Mouse (Mus musculus): ENCODE data around the gene Zranb2. TPM values are rescaled to one million over a fixed set of nuclear protein-coding genes. Genes with fewer than 3 reads are reported as not detected.

The Zranb2 gene
- total and polyA plus RNA-seq, 2 experiments from 2014 or later, result 55.1 to 93.4 TPM

GRCm38 (mm10) chr3:157576862-157577261 is 42.9 kb downstream of the Zranb2 start:
- no peak overlapping the region for H3K27ac ChIP-seq
- no peak overlapping the region for H3K4me3 ChIP-seq (ENCODE audit: low read length)
- H3K9me3 ChIP-seq (ENCODE audit: low read length), result no peaks in the 10 kb centered on the region
- no peaks in the 10 kb centered on the region for H3K36me3 ChIP-seq (ENCODE audit: insufficient read depth, low read length)
- no peak overlapping the region for H3K4me2 ChIP-seq (ENCODE audit: low read depth, low read length)
- no peaks in the 10 kb centered on the region for H3K27me3 ChIP-seq (ENCODE audit: insufficient read depth, low read length)
- H3K9ac ChIP-seq (replicated peaks; ENCODE audit: low read length), result no peak overlapping the region
- ATAC-seq (no peak), DNase-seq (ENCODE audit: low spot score) (no peak)
- TF ChIP-seq CTCF (IDR thresholded peaks at IDR 0.05; ENCODE audit: low read depth), result no peak
- WGBS, result 78% methylated on average over 1 of the region's 1 CpGs
- no peaks in the 10 kb centered on the region for H3K4me1 ChIP-seq (ENCODE audit: insufficient read depth, low read length)

GRCm38 (mm10) chr3:157578469-157579170 is 44.7 kb downstream of the Zranb2 start:
- WGBS, result 92% methylated on average over 5 of the region's 5 CpGs

GRCm38 (mm10) chr3:157579376-157579775 is 45.4 kb downstream of the Zranb2 start:
- DNase-seq (ENCODE audit: low spot score) (no peak), ATAC-seq (no peak)
- Histone ChIP-seq H3K4me3 (ENCODE audit: low read length) (no peak overlapping the region), H3K9ac (replicated peaks; ENCODE audit: low read length) (no peak overlapping the region), H3K9me3 (ENCODE audit: low read length) (no peaks in the 10 kb centered on the region), H3K27me3 (ENCODE audit: insufficient read depth, low read length) (no peaks in the 10 kb centered on the region), H3K4me1 (ENCODE audit: insufficient read depth, low read length) (no peaks in the 10 kb centered on the region), H3K27ac (no peak overlapping the region), H3K4me2 (ENCODE audit: low read depth, low read length) (no peak overlapping the region), H3K36me3 (ENCODE audit: insufficient read depth, low read length) (no peaks in the 10 kb centered on the region)
- no peak for TF ChIP-seq CTCF (IDR thresholded peaks at IDR 0.05; ENCODE audit: low read depth)
- WGBS, result 44% methylated on average over 2 of the region's 2 CpGs

More at GRCm38 (mm10) chr3:157578469-157579170, 44.7 kb downstream of the Zranb2 start:
- no peaks in the 10 kb centered on the region for H3K9me3 ChIP-seq (ENCODE audit: low read length)
- H3K4me3 ChIP-seq (ENCODE audit: low read length), result no peak overlapping the region
- no peak overlapping the region for H3K9ac ChIP-seq (replicated peaks; ENCODE audit: low read length)
- H3K4me2 ChIP-seq (ENCODE audit: low read depth, low read length), result no peak overlapping the region
- H3K36me3 ChIP-seq (ENCODE audit: insufficient read depth, low read length), result no peaks in the 10 kb centered on the region
- no peaks in the 10 kb centered on the region for H3K4me1 ChIP-seq (ENCODE audit: insufficient read depth, low read length)
- ATAC-seq (no peak), DNase-seq (ENCODE audit: low spot score) (no peak)
- no peak overlapping the region for H3K27ac ChIP-seq
- no peak for TF ChIP-seq CTCF (IDR thresholded peaks at IDR 0.05; ENCODE audit: low read depth)
- no peaks in the 10 kb centered on the region for H3K27me3 ChIP-seq (ENCODE audit: insufficient read depth, low read length)

- WGBS, result 66% methylated on average over 4 of the region's 4 CpGs
- no peaks in the 10 kb centered on the region for H3K9me3 ChIP-seq (ENCODE audit: low read length)
- H3K4me1 ChIP-seq (ENCODE audit: insufficient read depth, low read length), result no peaks in the 10 kb centered on the region
- H3K9ac ChIP-seq (replicated peaks; ENCODE audit: low read length), result no peak overlapping the region
- H3K4me2 ChIP-seq (ENCODE audit: low read depth, low read length), result no peak overlapping the region
- H3K4me3 ChIP-seq (ENCODE audit: low read length), result no peak overlapping the region
- no peak overlapping the region for H3K27ac ChIP-seq
- H3K36me3 ChIP-seq (ENCODE audit: insufficient read depth, low read length), result no peaks in the 10 kb centered on the region
- H3K27me3 ChIP-seq (ENCODE audit: insufficient read depth, low read length), result no peaks in the 10 kb centered on the region
- DNase-seq (ENCODE audit: low spot score), result no peak
- TF ChIP-seq CTCF (IDR thresholded peaks at IDR 0.05; ENCODE audit: low read depth), result no peak
- ATAC-seq, result no peak
Measured at GRCm38 (mm10) chr3:157580299-157580698, 46.3 kb downstream of the Zranb2 start.

- H3K9me3 ChIP-seq (ENCODE audit: low read length), result no peaks in the 10 kb centered on the region
- DNase-seq (ENCODE audit: low spot score), result no peak
- WGBS, result 14% methylated on average over 2 of the region's 2 CpGs
Measured at GRCm38 (mm10) chr3:157581755-157582154, 47.8 kb downstream of the Zranb2 start.

GRCm38 (mm10) chr3:157582626-157583405 is 48.9 kb downstream of the Zranb2 start:
- WGBS, result 44% methylated on average over 5 of the region's 5 CpGs
- ATAC-seq, result no peak
- no peak overlapping the region for H3K9ac ChIP-seq (replicated peaks; ENCODE audit: low read length)
- no peak for TF ChIP-seq CTCF (IDR thresholded peaks at IDR 0.05; ENCODE audit: low read depth)
- DNase-seq (ENCODE audit: low spot score), result peak; percentile 20
- no peaks in the 10 kb centered on the region for H3K4me1 ChIP-seq (ENCODE audit: insufficient read depth, low read length)
- H3K4me3 ChIP-seq (ENCODE audit: low read length), result no peak overlapping the region
- H3K27me3 ChIP-seq (ENCODE audit: insufficient read depth, low read length), result no peaks in the 10 kb centered on the region
- H3K9me3 ChIP-seq (ENCODE audit: low read length), result no peaks in the 10 kb centered on the region
- H3K27ac ChIP-seq, result no peak overlapping the region
- H3K36me3 ChIP-seq (ENCODE audit: insufficient read depth, low read length), result no peaks in the 10 kb centered on the region
- H3K4me2 ChIP-seq (ENCODE audit: low read depth, low read length), result no peak overlapping the region

More at GRCm38 (mm10) chr3:157581755-157582154, 47.8 kb downstream of the Zranb2 start:
- no peak overlapping the region for H3K9ac ChIP-seq (replicated peaks; ENCODE audit: low read length)
- ATAC-seq, result no peak
- no peak overlapping the region for H3K4me3 ChIP-seq (ENCODE audit: low read length)
- H3K27ac ChIP-seq, result no peak overlapping the region
- no peaks in the 10 kb centered on the region for H3K4me1 ChIP-seq (ENCODE audit: insufficient read depth, low read length)
- 0 out of 2 replicates have a peak, but pooled peaks have one; percentile 13 for TF ChIP-seq CTCF (IDR thresholded peaks at IDR 0.05; ENCODE audit: low read depth)
- H3K4me2 ChIP-seq (ENCODE audit: low read depth, low read length), result no peak overlapping the region
- no peaks in the 10 kb centered on the region for H3K27me3 ChIP-seq (ENCODE audit: insufficient read depth, low read length)
- no peaks in the 10 kb centered on the region for H3K36me3 ChIP-seq (ENCODE audit: insufficient read depth, low read length)
